Mouse (Mus musculus) ES-Bruce4 (cell line): ENCODE measurements at regions not wholly inside any gene's neighbourhood (a gene's known extent, or its start where the extent isn't known, plus 50 kb on each side); places are given as distances from the start of the nearest gene placed in this dataset.

ENCODE experiments used
- H3K27ac ChIP-seq: 2 replicates; pipeline ENCODE4 v1.5.1; 2012; ENCODE audit warnings: low read length, inconsistent platforms; ENCODE audit not compliant: insufficient read depth
- H3K27me3 ChIP-seq: 2 replicates; pipeline ENCODE4 v1.6.1; 2012; ENCODE audit warnings: mild to moderate bottlenecking, low read length, inconsistent platforms; ENCODE audit not compliant: control insufficient read depth, poor library complexity, insufficient read depth, severe bottlenecking
- H3K36me3 ChIP-seq: 2 replicates; pipeline ENCODE4 v1.6.1; 2012; ENCODE audit warnings: inconsistent platforms, mild to moderate bottlenecking, low read length, moderate library complexity; ENCODE audit not compliant: control insufficient read depth, poor library complexity, insufficient read depth, severe bottlenecking
- H3K4me1 ChIP-seq: one replicate; pipeline ENCODE4 v1.8.1; 2011; ENCODE audit warnings: low read length; ENCODE audit not compliant: control insufficient read depth, insufficient read depth
- H3K4me3 ChIP-seq: 2 replicates; pipeline ENCODE4 v1.5.1; 2011; ENCODE audit warnings: low read depth, mild to moderate bottlenecking, low read length
- H3K9ac ChIP-seq: 2 replicates; pipeline ENCODE4 v1.6.1; 2012; ENCODE audit warnings: low read depth, mild to moderate bottlenecking, inconsistent platforms; ENCODE audit not compliant: poor library complexity, severe bottlenecking
- H3K9me3 ChIP-seq: replicated peaks from 2 replicates; pipeline ENCODE4 v1.6.1; 2012; ENCODE audit warnings: mild to moderate bottlenecking, low read length, inconsistent platforms; ENCODE audit not compliant: control insufficient read depth, poor library complexity, insufficient read depth, severe bottlenecking
- CTCF ChIP-seq: IDR thresholded peaks from one replicate; pipeline ENCODE4 v1.8.1; 2011; ENCODE audit warnings: low read depth, low read length
- EP300 ChIP-seq: IDR thresholded peaks from 2 replicates; pipeline ENCODE4 v1.6.1; 2011; ENCODE audit warnings: low read depth, low read length; ENCODE audit not compliant: insufficient read depth
- POLR2A ChIP-seq: IDR thresholded peaks from one replicate; pipeline ENCODE4 v1.8.1; 2011; ENCODE audit warnings: low read length; ENCODE audit not compliant: insufficient read depth

GRCm38 (mm10) chr5:133788006-133788405, 311.5 kb upstream of the Castor2 start:
- H3K36me3 ChIP-seq = no peaks in the 10 kb centered on the region
- no peaks in the 10 kb centered on the region for H3K9me3 ChIP-seq
- H3K9ac ChIP-seq = no peak overlapping the region
- H3K27ac ChIP-seq = no peak overlapping the region
- H3K27me3 ChIP-seq = no peaks in the 10 kb centered on the region
- no peaks in the 10 kb centered on the region for H3K4me1 ChIP-seq
- TF ChIP-seq EP300 (no peak), POLR2A (no peak), CTCF (no peak)
- no peak overlapping the region for H3K4me3 ChIP-seq

GRCm38 (mm10) chr5:133787491-133787890, 312.0 kb upstream of the Castor2 start:
- TF ChIP-seq EP300 (no peak), POLR2A (no peak)
- H3K4me1 ChIP-seq = no peaks in the 10 kb centered on the region

GRCm38 (mm10) chr5:133776591-133776990, 322.9 kb upstream of the Castor2 start:
- TF ChIP-seq CTCF = no peak
- TF ChIP-seq POLR2A = no peak
- TF ChIP-seq EP300 = no peak
- Histone ChIP-seq H3K9ac (no peak overlapping the region), H3K27ac (no peak overlapping the region), H3K4me1 (no peaks in the 10 kb centered on the region), H3K27me3 (no peaks in the 10 kb centered on the region; the same call in 1 of the 2 replicates), H3K4me3 (no peak overlapping the region), H3K9me3 (no peaks in the 10 kb centered on the region), H3K36me3 (no peaks in the 10 kb centered on the region)

More at GRCm38 (mm10) chr5:133787491-133787890, 312.0 kb upstream of the Castor2 start:
- Histone ChIP-seq H3K9ac (no peak overlapping the region), H3K9me3 (no peaks in the 10 kb centered on the region), H3K27me3 (no peaks in the 10 kb centered on the region), H3K36me3 (no peaks in the 10 kb centered on the region), H3K27ac (no peak overlapping the region), H3K4me3 (no peak overlapping the region)

GRCm38 (mm10) chr5:133774116-133774515, 325.4 kb upstream of the Castor2 start:
- Histone ChIP-seq H3K9me3 (no peaks in the 10 kb centered on the region), H3K9ac (no peak overlapping the region), H3K36me3 (no peaks in the 10 kb centered on the region), H3K4me3 (no peak overlapping the region), H3K27me3 (no peaks in the 10 kb centered on the region; the same call in 1 of the 2 replicates), H3K4me1 (no peaks in the 10 kb centered on the region), H3K27ac (no peak overlapping the region)
- no peak for TF ChIP-seq EP300
- no peak for TF ChIP-seq POLR2A
- TF ChIP-seq CTCF = no peak

DNA sequence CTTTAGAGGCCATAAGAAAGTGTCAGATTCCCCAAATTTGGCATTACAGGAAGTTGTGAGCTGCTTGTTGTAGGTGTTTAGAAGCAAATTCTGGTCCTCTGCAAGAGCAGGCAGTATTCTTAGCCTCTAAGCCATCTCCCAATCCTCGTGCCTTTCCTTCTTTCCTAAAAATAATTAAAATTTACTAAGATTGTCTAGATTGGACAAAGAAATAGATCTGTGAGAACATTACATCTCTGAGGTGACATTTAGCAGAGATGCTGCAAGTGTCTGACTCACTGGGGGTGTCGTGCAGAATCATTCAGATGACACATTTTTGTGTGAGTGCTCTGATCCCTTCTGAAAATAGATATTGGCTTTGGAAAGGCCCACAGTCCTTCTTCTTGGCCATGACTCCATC, 330.7 kb upstream of the Castor2 start:
- Histone ChIP-seq H3K27ac (no peak overlapping the region), H3K36me3 (no peaks in the 10 kb centered on the region), H3K4me3 (no peak overlapping the region), H3K9ac (no peak overlapping the region), H3K27me3 (no peaks in the 10 kb centered on the region; the same call in 1 of the 2 replicates), H3K4me1 (no peaks in the 10 kb centered on the region), H3K9me3 (no peaks in the 10 kb centered on the region)
- TF ChIP-seq POLR2A (no peak), EP300 (no peak), CTCF (no peak)

GRCm38 (mm10) chr5:133757817-133758216, 341.7 kb upstream of the Castor2 start:
- Histone ChIP-seq H3K4me1 (peaks cover 4% of the 10 kb centered on the region), H3K9ac (no peak overlapping the region), H3K9me3 (no peaks in the 10 kb centered on the region), H3K36me3 (no peaks in the 10 kb centered on the region), H3K4me3 (no peak overlapping the region), H3K27ac (no peak overlapping the region), H3K27me3 (no peaks in the 10 kb centered on the region)
- no peak for TF ChIP-seq EP300
- TF ChIP-seq CTCF = no peak
- no peak for TF ChIP-seq POLR2A
